Mouse (Mus musculus): ENCODE data around the gene Fhad1.

DNA sequence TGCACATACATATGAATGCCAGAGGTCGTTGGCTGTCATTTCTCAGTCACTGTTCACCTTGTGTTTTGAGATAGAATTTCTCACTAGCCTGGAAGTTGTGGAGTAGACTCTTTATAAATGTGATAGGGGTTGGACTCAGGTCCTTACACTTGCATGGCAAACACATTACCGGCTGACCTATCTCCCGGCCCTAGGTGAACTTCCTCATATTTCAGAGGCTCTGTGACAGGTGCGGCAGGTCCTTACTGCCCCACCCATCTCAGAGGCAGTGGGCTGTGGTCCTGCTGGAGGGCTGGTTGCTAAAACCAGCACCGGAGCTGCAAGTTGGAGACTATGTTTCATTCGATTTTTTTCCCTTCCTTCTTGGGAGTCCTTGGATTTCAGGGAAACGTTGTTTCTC, 136.3 kb downstream of the Fhad1 start:
- TF ChIP-seq POLR2A (IDR thresholded peaks at IDR 0.05; ENCODE audit: insufficient read depth, low read length): no peak
- no peak for TF ChIP-seq CTCF (IDR thresholded peaks at IDR 0.05; ENCODE audit: low read depth, low read length)
- no peak for TF ChIP-seq EP300 (IDR thresholded peaks at IDR 0.05; ENCODE audit: insufficient read depth, low read depth, low read length)

Measured in ES-Bruce4 (cell line).